Comparison of ENCODE assay signal across 36 mouse cellular contexts in genomic region chr2:154826054-154826538, GRCm38 (mm10). TPM values are rescaled to one million over a fixed set of nuclear protein-coding genes. Genes with fewer than 3 reads are reported as not detected.
"Had no signal": no experiment of that assay in that cellular context is flagged by ENCODE, and none has a peak within 500 bp of the region (broad histone marks: within the 10 kb centered on the region; RNA-seq: fewer than 3 reads in every experiment).

No protein-coding gene starts in this region.

- H3K27ac ChIP-seq: kidney, postnatal 0 days; left cerebral cortex, adult 2 months; liver, embryonic 13.5 days; midbrain, embryonic 12.5 days; midbrain, embryonic 15.5 days; neural tube, embryonic 12.5 days; neural tube, embryonic 15.5 days had no signal

- H3K9me3 ChIP-seq: liver, embryonic 13.5 days; midbrain, embryonic 12.5 days; midbrain, embryonic 15.5 days; neural tube, embryonic 12.5 days; neural tube, embryonic 15.5 days had no signal

- DNase-seq: kidney, adult 2 months; kidney, postnatal 25 days; layer of hippocampus, postnatal 36 days; liver, embryonic 13.5 days; lung, adult 2 months; lung, postnatal 14 days; lung, postnatal 4 days; retina, postnatal 1 day; thymus, adult 18-20 months; thymus, postnatal 36 days had no signal

- H3K9ac ChIP-seq: liver, embryonic 13.5 days; midbrain, embryonic 12.5 days; midbrain, embryonic 15.5 days; neural tube, embryonic 12.5 days; neural tube, embryonic 15.5 days had no signal

- H3K36me3 ChIP-seq: midbrain, embryonic 12.5 days; midbrain, embryonic 15.5 days; neural tube, embryonic 12.5 days; neural tube, embryonic 15.5 days had no signal

- H3K4me2 ChIP-seq: liver, embryonic 13.5 days; midbrain, embryonic 12.5 days; midbrain, embryonic 15.5 days; neural tube, embryonic 12.5 days; neural tube, embryonic 15.5 days had no signal

- H3K4me3 ChIP-seq: left cerebral cortex, adult 2 months; liver, embryonic 13.5 days; midbrain, embryonic 12.5 days; midbrain, embryonic 15.5 days; myocyte; neural tube, embryonic 12.5 days; neural tube, embryonic 15.5 days had no signal

- ATAC-seq: midbrain, embryonic 15.5 days had no signal

- H3K27me3 ChIP-seq: liver, embryonic 13.5 days; midbrain, embryonic 12.5 days; midbrain, embryonic 15.5 days; neural tube, embryonic 12.5 days; neural tube, embryonic 15.5 days had no signal

- H3K4me1 ChIP-seq: midbrain, embryonic 12.5 days; midbrain, embryonic 15.5 days; neural tube, embryonic 12.5 days; neural tube, embryonic 15.5 days had no signal

RNA-seq across cellular contexts. Expression of gene a, which starts 34.9 kb away (rescaled TPM):
- total RNA-seq: layer of hippocampus, adult 8-10 months; layer of hippocampus, postnatal 36 days; left cerebral cortex, adult 2 months; left cerebral cortex, postnatal 36 days; liver, adult 2 months; megakaryocyte progenitor cell, adult 5-6 weeks; megakaryocyte-erythroid progenitor cell, adult 5-6 weeks; monocyte, adult 5-6 weeks had no signal
- polyA plus RNA-seq: kidney, adult 2 months; kidney, embryonic 14.5 days; liver, adult 2 months; liver, embryonic 16.5 days; lung, adult 2 months; lung, embryonic 16.5 days; myocyte; neural tube, embryonic 12.5 days; spleen, adult 2 months; urinary bladder, adult 2 months had no signal

RNA-seq across cellular contexts. Expression of gene Gm14214, which starts 56.3 kb away (rescaled TPM):
- total RNA-seq: layer of hippocampus, adult 8-10 months; layer of hippocampus, postnatal 10 days; layer of hippocampus, postnatal 36 days; left cerebral cortex, adult 2 months; left cerebral cortex, postnatal 10 days; left cerebral cortex, postnatal 36 days; liver, adult 2 months; megakaryocyte progenitor cell, adult 5-6 weeks; megakaryocyte-erythroid progenitor cell, adult 5-6 weeks; monocyte, adult 5-6 weeks had no signal
- polyA plus RNA-seq: kidney, adult 2 months; kidney, embryonic 14.5 days; kidney, postnatal 0 days; large intestine, adult 2 months; limb, embryonic 11.5 days; limb, embryonic 14.5 days; liver, adult 2 months; liver, embryonic 13.5 days; liver, embryonic 16.5 days; lung, adult 2 months; lung, embryonic 16.5 days; midbrain, embryonic 12.5 days; midbrain, embryonic 15.5 days; myocyte; neural tube, embryonic 12.5 days; neural tube, embryonic 15.5 days; small intestine, adult 2 months; spleen, adult 2 months; stomach, embryonic 16.5 days; testis, adult 2 months; urinary bladder, adult 2 months had no signal
